Mouse (Mus musculus): ENCODE results near the gene Arhgdib. TPM values are rescaled to one million over a fixed set of nuclear protein-coding genes. Genes with fewer than 3 reads are reported as not detected.

Gene Arhgdib
- polyA plus RNA-seq, 1 experiment, result 531 TPM

GRCm38 (mm10) chr6:136944511-136944910 lies 2.8 kb upstream of the Arhgdib start:
- no peak overlapping the region for H3K4me3 ChIP-seq (replicated peaks; ENCODE audit: control insufficient read depth, low read depth, low read length)
- TF ChIP-seq CTCF (IDR thresholded peaks at IDR 0.05; ENCODE audit: control insufficient read depth, insufficient read depth, low read length), result no peak
- no peak for TF ChIP-seq POLR2A (IDR thresholded peaks at IDR 0.05; ENCODE audit: borderline replicate concordance, control insufficient read depth, low read depth, low read length)
- peaks cover 5% of the 10 kb centered on the region for H3K4me1 ChIP-seq (ENCODE audit: control insufficient read depth, insufficient read depth, low read length)
- WGBS, result 28% methylated on average over 8 of the region's 8 CpGs
- H3K27ac ChIP-seq (ENCODE audit: control insufficient read depth, insufficient read depth, low read depth, low read length, poor library complexity), result peak overlapping the region; percentile 6; the same call in 1 of the 2 replicates

GRCm38 (mm10) chr6:136943392-136943791 lies 1.7 kb upstream of the Arhgdib start:
- Histone ChIP-seq H3K4me1 (ENCODE audit: control insufficient read depth, insufficient read depth, low read length) (peaks cover 4% of the 10 kb centered on the region), H3K4me3 (replicated peaks; ENCODE audit: control insufficient read depth, low read depth, low read length) (no peak overlapping the region), H3K27ac (ENCODE audit: control insufficient read depth, insufficient read depth, low read depth, low read length, poor library complexity) (peak overlapping the region; percentile 5; the same call in 1 of the 2 replicates)
- TF ChIP-seq POLR2A (IDR thresholded peaks at IDR 0.05; ENCODE audit: borderline replicate concordance, control insufficient read depth, low read depth, low read length) (no peak), CTCF (IDR thresholded peaks at IDR 0.05; ENCODE audit: control insufficient read depth, insufficient read depth, low read length) (no peak)

- Histone ChIP-seq H3K4me1 (ENCODE audit: control insufficient read depth, insufficient read depth, low read length) (peaks cover 4% of the 10 kb centered on the region), H3K4me3 (replicated peaks; ENCODE audit: control insufficient read depth, low read depth, low read length) (no peak overlapping the region), H3K27ac (ENCODE audit: control insufficient read depth, insufficient read depth, low read depth, low read length, poor library complexity) (no peak overlapping the region; the same call in 1 of the 2 replicates)
- no peak for TF ChIP-seq POLR2A (IDR thresholded peaks at IDR 0.05; ENCODE audit: borderline replicate concordance, control insufficient read depth, low read depth, low read length)
- no peak for TF ChIP-seq CTCF (IDR thresholded peaks at IDR 0.05; ENCODE audit: control insufficient read depth, insufficient read depth, low read length)
- 37% methylated on average over 9 of the region's 9 CpGs for WGBS
Observed at GRCm38 (mm10) chr6:136942280-136942679, 581 bp upstream of the Arhgdib start.

- 3% methylated on average over 11 of the region's 11 CpGs for WGBS
Observed at GRCm38 (mm10) chr6:136940188-136940960, 1.3 kb downstream of the Arhgdib start.

GRCm38 (mm10) chr6:136939326-136940187 lies 2.1 kb downstream of the Arhgdib start:
- H3K4me3 ChIP-seq (replicated peaks; ENCODE audit: control insufficient read depth, low read depth, low read length), result peak overlapping the region; percentile 96
- no peak for TF ChIP-seq CTCF (IDR thresholded peaks at IDR 0.05; ENCODE audit: control insufficient read depth, insufficient read depth, low read length)
- no peak for TF ChIP-seq POLR2A (IDR thresholded peaks at IDR 0.05; ENCODE audit: borderline replicate concordance, control insufficient read depth, low read depth, low read length)
- H3K4me1 ChIP-seq (ENCODE audit: control insufficient read depth, insufficient read depth, low read length), result peaks cover 2% of the 10 kb centered on the region; the same call in 1 of the 2 replicates
- H3K27ac ChIP-seq (ENCODE audit: control insufficient read depth, insufficient read depth, low read depth, low read length, poor library complexity), result peak overlapping the region; percentile 99
- 2% methylated on average over 14 of the region's 14 CpGs for WGBS

More at GRCm38 (mm10) chr6:136940188-136940960, 1.3 kb downstream of the Arhgdib start:
- peak overlapping the region; percentile 96 for H3K4me3 ChIP-seq (replicated peaks; ENCODE audit: control insufficient read depth, low read depth, low read length)
- no peak for TF ChIP-seq POLR2A (IDR thresholded peaks at IDR 0.05; ENCODE audit: borderline replicate concordance, control insufficient read depth, low read depth, low read length)
- TF ChIP-seq CTCF (IDR thresholded peaks at IDR 0.05; ENCODE audit: control insufficient read depth, insufficient read depth, low read length), result no peak
- peaks cover 2% of the 10 kb centered on the region; the same call in 1 of the 2 replicates for H3K4me1 ChIP-seq (ENCODE audit: control insufficient read depth, insufficient read depth, low read length)
- H3K27ac ChIP-seq (ENCODE audit: control insufficient read depth, insufficient read depth, low read depth, low read length, poor library complexity), result peak overlapping the region; percentile 99

- peak overlapping the region; percentile 75 for H3K27ac ChIP-seq (ENCODE audit: control insufficient read depth, insufficient read depth, low read depth, low read length, poor library complexity)
- H3K4me1 ChIP-seq (ENCODE audit: control insufficient read depth, insufficient read depth, low read length), result peaks cover 2% of the 10 kb centered on the region; the same call in 1 of the 2 replicates
- peak; percentile 38; the same call in 1 of the 2 replicates for TF ChIP-seq POLR2A (IDR thresholded peaks at IDR 0.05; ENCODE audit: borderline replicate concordance, control insufficient read depth, low read depth, low read length)
- no peak for TF ChIP-seq CTCF (IDR thresholded peaks at IDR 0.05; ENCODE audit: control insufficient read depth, insufficient read depth, low read length)
- peak overlapping the region; percentile 75 for H3K4me3 ChIP-seq (replicated peaks; ENCODE audit: control insufficient read depth, low read depth, low read length)
- 3% methylated on average over 18 of the region's 18 CpGs for WGBS
Observed at GRCm38 (mm10) chr6:136938331-136939126, 3.2 kb downstream of the Arhgdib start.

GRCm38 (mm10) chr6:136937117-136937516 lies 4.6 kb downstream of the Arhgdib start:
- no peak for TF ChIP-seq POLR2A (IDR thresholded peaks at IDR 0.05; ENCODE audit: borderline replicate concordance, control insufficient read depth, low read depth, low read length)
- no peak for TF ChIP-seq CTCF (IDR thresholded peaks at IDR 0.05; ENCODE audit: control insufficient read depth, insufficient read depth, low read length)
- WGBS, result 42% methylated on average over 3 of the region's 3 CpGs
- H3K27ac ChIP-seq (ENCODE audit: control insufficient read depth, insufficient read depth, low read depth, low read length, poor library complexity), result peak overlapping the region; percentile 24; the same call in 1 of the 2 replicates
- H3K4me1 ChIP-seq (ENCODE audit: control insufficient read depth, insufficient read depth, low read length), result peaks cover 4% of the 10 kb centered on the region; the same call in 1 of the 2 replicates
- H3K4me3 ChIP-seq (replicated peaks; ENCODE audit: control insufficient read depth, low read depth, low read length), result peak overlapping the region; percentile 4

Measured in bone marrow, adult 2 months (tissue).